Mouse (Mus musculus) neural tube, embryonic 12.5 days (tissue): ENCODE measurements around the gene Gm14862. TPM values are rescaled to one million over a fixed set of nuclear protein-coding genes. Genes with fewer than 3 reads are reported as not detected.
"Not testable (repeated sequence)": the region's sequence is repeated elsewhere in the genome, so short reads cannot be mapped to it uniquely, and the experiment has no call there.

Source experiments
- ATAC-seq: fragments of 200-750 bp; cut with Nextera tagmentation; 2 replicates; pipeline ENCODE4 v1.8.0; 2017; ENCODE audit warnings: low read depth, mild to moderate bottlenecking, moderate TSS enrichment, moderate library complexity; ENCODE audit not compliant: low FRiP score
- H3K27ac ChIP-seq: fragments of 300-500 bp; sonication (generic); 2 replicates; pipeline ENCODE4 v1.5.1; 2016
- H3K27me3 ChIP-seq: fragments of 300-500 bp; sonication (generic); replicated peaks from 2 replicates; pipeline ENCODE4 v1.6.1; 2016; ENCODE audit warnings: mild to moderate bottlenecking
- H3K36me3 ChIP-seq: fragments of 300-500 bp; sonication (generic); 2 replicates; pipeline ENCODE4 v1.6.1; 2016; ENCODE audit warnings: mild to moderate bottlenecking
- H3K4me1 ChIP-seq: fragments of 300-500 bp; sonication (generic); 2 replicates; pipeline ENCODE4 v1.6.1; 2016
- H3K4me2 ChIP-seq: fragments of 300-500 bp; sonication (generic); replicated peaks from 2 replicates; pipeline ENCODE4 v1.6.1; 2016; ENCODE audit warnings: mild to moderate bottlenecking
- H3K4me3 ChIP-seq: fragments of 300-500 bp; sonication (generic); 2 replicates; pipeline ENCODE4 v1.5.1; 2016
- H3K9ac ChIP-seq: fragments of 300-500 bp; sonication (generic); 2 replicates; pipeline ENCODE4 v1.6.1; 2016; ENCODE audit warnings: mild to moderate bottlenecking
- H3K9me3 ChIP-seq: fragments of 300-500 bp; sonication (generic); 2 replicates; pipeline ENCODE4 v1.6.1; 2016; ENCODE audit warnings: mild to moderate bottlenecking
- WGBS: fragments of 180-500 bp; shearing (Covaris S2); methylation state at CpG from one replicate; pipeline ENCODE4 v1.1.7; 2016; 5-methylcytosine and 5-hydroxymethylcytosine counted together
- polyA plus RNA-seq: library from polyadenylated mRNA; unstranded; fragments of >200 nt; fragmentation: Nextera tagmentation; extraction: Ambion mirVana; gene quantifications from 2 replicates; pipeline ENCODE4 v1.2.1, GENCODE M21; 2016

The Gm14862 gene
- 0.28 TPM in 1 of 2 replicates, not detected in the other for polyA plus RNA-seq

- H3K9me3 ChIP-seq: no peaks in the 10 kb centered on the region
- no peaks in the 10 kb centered on the region for H3K27me3 ChIP-seq
- 85% methylated on average over 5 of the region's 5 CpGs for WGBS
- H3K27ac ChIP-seq: no peak within 1 kb of the TSS
- ATAC-seq: no peak
- H3K4me2 ChIP-seq: no peak within 1 kb of the TSS
- H3K4me3 ChIP-seq: no peak within 1 kb of the TSS
- H3K36me3 ChIP-seq: no peaks in the 10 kb centered on the region
- H3K4me1 ChIP-seq: no peaks in the 10 kb centered on the region
- H3K9ac ChIP-seq: no peak within 1 kb of the TSS
Observed at GRCm38 (mm10) chrX:9256766-9257165, at the start of gene Gm14862. Gm14862 (minus strand) TSS chrX:9256899.

GRCm38 (mm10) chrX:9303455-9303854 is 46.8 kb upstream of the Gm14862 start:
- no peak overlapping the region for H3K27ac ChIP-seq
- no peaks in the 10 kb centered on the region for H3K4me1 ChIP-seq
- H3K27me3 ChIP-seq: no peaks in the 10 kb centered on the region
- H3K9me3 ChIP-seq: no peaks in the 10 kb centered on the region
- H3K9ac ChIP-seq: no peak overlapping the region
- 80% methylated on average over 1 of the region's 1 CpGs for WGBS
- no peak overlapping the region for H3K4me2 ChIP-seq
- H3K36me3 ChIP-seq: no peaks in the 10 kb centered on the region
- ATAC-seq: no peak
- H3K4me3 ChIP-seq: no peak overlapping the region

- H3K4me2 ChIP-seq: no peak overlapping the region
- H3K4me3 ChIP-seq: no peak overlapping the region
- ATAC-seq: no peak
- no peak overlapping the region for H3K9ac ChIP-seq
- no peaks in the 10 kb centered on the region for H3K36me3 ChIP-seq
- H3K9me3 ChIP-seq: no peaks in the 10 kb centered on the region
- no peaks in the 10 kb centered on the region for H3K4me1 ChIP-seq
- no peaks in the 10 kb centered on the region for H3K27me3 ChIP-seq
- no peak overlapping the region for H3K27ac ChIP-seq
- 86% methylated on average over 5 of the region's 5 CpGs for WGBS
Observed at GRCm38 (mm10) chrX:9302791-9303190, 46.1 kb upstream of the Gm14862 start.

- no peak for ATAC-seq
- H3K4me3 ChIP-seq: no peak overlapping the region
- no peaks in the 10 kb centered on the region for H3K9me3 ChIP-seq
- H3K27ac ChIP-seq: no peak overlapping the region
- H3K4me2 ChIP-seq: no peak overlapping the region
- no peaks in the 10 kb centered on the region for H3K36me3 ChIP-seq
- no peaks in the 10 kb centered on the region for H3K27me3 ChIP-seq
- H3K9ac ChIP-seq: no peak overlapping the region
- no peaks in the 10 kb centered on the region for H3K4me1 ChIP-seq
- 80% methylated on average over 5 of the region's 5 CpGs for WGBS
Observed at GRCm38 (mm10) chrX:9298413-9298864, 41.7 kb upstream of the Gm14862 start.

GRCm38 (mm10) chrX:9293140-9293829 is 36.6 kb upstream of the Gm14862 start:
- H3K9ac ChIP-seq, H3K9me3 ChIP-seq, H3K4me2 ChIP-seq, H3K27me3 ChIP-seq, ATAC-seq, H3K4me3 ChIP-seq, H3K4me1 ChIP-seq, H3K27ac ChIP-seq, H3K36me3 ChIP-seq: not testable (repeated sequence)
- 90% methylated on average over 4 of the region's 4 CpGs for WGBS

GRCm38 (mm10) chrX:9283464-9283863 is 26.8 kb upstream of the Gm14862 start, which contains the start of gene H2al1m:
H2al1m (plus strand) TSS chrX:9283764.
- not testable (repeated sequence) for H3K36me3 ChIP-seq, ATAC-seq, H3K4me3 ChIP-seq, H3K9me3 ChIP-seq, H3K9ac ChIP-seq, H3K27me3 ChIP-seq, H3K27ac ChIP-seq, H3K4me2 ChIP-seq, H3K4me1 ChIP-seq
- no CpG with 5 or more reads among the region's 1 CpGs for WGBS

GRCm38 (mm10) chrX:9274321-9274720 is 17.6 kb upstream of the Gm14862 start:
- Histone ChIP-seq H3K9ac (no peak overlapping the region), H3K27ac (no peak overlapping the region), H3K4me3 (no peak overlapping the region), H3K4me2 (no peak overlapping the region), H3K27me3 (no peaks in the 10 kb centered on the region), H3K36me3 (no peaks in the 10 kb centered on the region), H3K9me3 (no peaks in the 10 kb centered on the region), H3K4me1 (no peaks in the 10 kb centered on the region)
- 86% methylated on average over 8 of the region's 8 CpGs for WGBS
- no peak for ATAC-seq

- Histone ChIP-seq H3K27me3 (no peaks in the 10 kb centered on the region), H3K9ac (no peak overlapping the region), H3K4me1 (no peaks in the 10 kb centered on the region), H3K4me3 (peak overlapping the region; percentile 56), H3K9me3 (no peaks in the 10 kb centered on the region), H3K4me2 (peak overlapping the region; percentile 58), H3K36me3 (no peaks in the 10 kb centered on the region), H3K27ac (no peak overlapping the region)
- no peak for ATAC-seq
- 64% methylated on average over 12 of the region's 12 CpGs for WGBS
Observed at GRCm38 (mm10) chrX:9273377-9274002, 16.8 kb upstream of the Gm14862 start.

GRCm38 (mm10) chrX:9272460-9273361 is 16.0 kb upstream of the Gm14862 start, which contains the start of gene Xk:
Xk (plus strand) TSS chrX:9272756.
- ATAC-seq: peak; percentile 88
- Histone ChIP-seq H3K4me3 (peak within 1 kb of the TSS; percentile 56), H3K9ac (peak within 1 kb of the TSS; percentile 49), H3K36me3 (no peaks in the 10 kb centered on the region), H3K4me1 (no peaks in the 10 kb centered on the region), H3K4me2 (peak within 1 kb of the TSS; percentile 58), H3K27ac (no peak within 1 kb of the TSS), H3K9me3 (no peaks in the 10 kb centered on the region), H3K27me3 (no peaks in the 10 kb centered on the region)
- WGBS: 7% methylated on average over 79 of the region's 94 CpGs

- Histone ChIP-seq H3K4me1 (no peaks in the 10 kb centered on the region), H3K9ac (peak overlapping the region; percentile 49; the same call in 1 of the 2 replicates), H3K27ac (no peak overlapping the region), H3K9me3 (no peaks in the 10 kb centered on the region), H3K36me3 (no peaks in the 10 kb centered on the region), H3K4me3 (peak overlapping the region; percentile 56), H3K27me3 (no peaks in the 10 kb centered on the region), H3K4me2 (peak overlapping the region; percentile 58)
- WGBS: 25% methylated on average over 8 of the region's 8 CpGs
- peak; percentile 31; the same call in 1 of the 2 replicates for ATAC-seq
Observed at GRCm38 (mm10) chrX:9271947-9272459, 15.3 kb upstream of the Gm14862 start.

GRCm38 (mm10) chrX:9271112-9271511 is 14.4 kb upstream of the Gm14862 start:
- H3K27me3 ChIP-seq: no peaks in the 10 kb centered on the region
- 75% methylated on average over 3 of the region's 3 CpGs for WGBS
- no peaks in the 10 kb centered on the region for H3K4me1 ChIP-seq
- no peak overlapping the region for H3K4me3 ChIP-seq
- H3K4me2 ChIP-seq: no peak overlapping the region
- no peak overlapping the region for H3K9ac ChIP-seq
- no peaks in the 10 kb centered on the region for H3K36me3 ChIP-seq
- no peak for ATAC-seq
- H3K9me3 ChIP-seq: no peaks in the 10 kb centered on the region
- H3K27ac ChIP-seq: no peak overlapping the region

GRCm38 (mm10) chrX:9259267-9259666 is 2.6 kb upstream of the Gm14862 start:
- Histone ChIP-seq H3K27me3 (no peaks in the 10 kb centered on the region), H3K9me3 (no peaks in the 10 kb centered on the region), H3K4me3 (no peak overlapping the region)

More at GRCm38 (mm10) chrX:9259267-9259666, 2.6 kb upstream of the Gm14862 start:
- 91% methylated on average over 1 of the region's 1 CpGs for WGBS
- Histone ChIP-seq H3K27ac (no peak overlapping the region), H3K4me2 (no peak overlapping the region), H3K9ac (no peak overlapping the region), H3K36me3 (no peaks in the 10 kb centered on the region), H3K4me1 (no peaks in the 10 kb centered on the region)
- ATAC-seq: no peak
